Mouse (Mus musculus): ENCODE measurements around the gene Gm10295. TPM values are rescaled to one million over a fixed set of nuclear protein-coding genes. Genes with fewer than 3 reads are reported as not detected.

The Gm10295 gene
- polyA plus RNA-seq, 2 experiments = not detected

DNA sequence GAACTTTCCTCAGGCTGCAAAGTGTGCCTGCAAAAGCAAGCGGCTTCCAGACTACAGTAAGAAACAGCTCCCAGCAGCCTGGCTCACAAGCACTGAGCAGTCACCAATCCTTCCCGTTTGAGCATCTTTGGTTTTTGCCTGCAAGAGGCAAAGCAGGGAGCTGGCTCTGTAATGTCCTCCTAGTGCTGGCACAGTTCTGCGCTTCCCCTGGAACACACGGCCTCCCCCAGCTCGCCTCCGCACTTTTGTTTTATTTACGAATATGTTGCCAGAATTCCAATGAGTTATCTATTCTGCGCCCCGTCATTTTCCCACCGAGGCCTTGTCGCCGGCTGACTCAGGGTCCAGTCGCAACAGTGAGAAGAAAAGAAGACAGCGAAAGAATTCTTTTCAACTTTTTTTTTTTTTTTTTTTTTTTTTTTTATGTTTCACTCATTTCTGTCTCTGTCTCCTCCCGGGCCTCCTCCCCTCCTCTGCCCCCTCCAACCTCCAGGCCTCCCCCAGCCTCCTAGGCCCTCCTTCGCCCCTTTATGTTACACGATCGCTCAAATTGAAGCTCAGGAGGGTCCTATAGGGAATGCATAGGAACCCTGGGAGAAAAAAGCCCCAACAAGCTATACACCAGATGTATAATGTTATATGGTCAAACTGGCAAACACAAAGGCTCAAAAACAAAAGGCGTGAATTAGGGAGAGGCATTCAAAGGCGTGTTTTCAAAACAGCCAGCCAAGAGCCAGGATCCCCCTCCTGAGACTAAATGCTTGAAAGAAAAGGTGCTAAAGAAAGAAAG is 32.3 kb upstream of the Gm10295 start:
- Histone ChIP-seq H3K4me3 (ENCODE audit: insufficient read depth in 1 of 2, low read depth in 2 of 2, low read length in 2 of 2) (no peak overlapping the region), H3K9me3 (ENCODE audit: control insufficient read depth, low read length) (no peaks in the 10 kb centered on the region), H3K27ac (no peak overlapping the region), H3K4me2 (ENCODE audit: low read depth) (no peak overlapping the region), H3K27me3 (ENCODE audit: control insufficient read depth, insufficient read depth, low read length) (no peaks in the 10 kb centered on the region), H3K36me3 (replicated peaks; ENCODE audit: control insufficient read depth, insufficient read depth, low read depth) (no peaks in the 10 kb centered on the region), H3K9ac (replicated peaks) (no peak overlapping the region), H3K4me1 (replicated peaks; ENCODE audit: control insufficient read depth in 2 of 2, insufficient read depth in 2 of 2, low read length in 1 of 2) (peaks cover 4 to 21% of the 10 kb centered on the region in 2 experiments)
- ATAC-seq (ENCODE audit: insufficient read depth) (no peak), DNase-seq (ENCODE audit: low read depth in 3 of 3, low spot score in 3 of 3) (no peak)
- WGBS (ENCODE audit: insufficient replicate concordance) = 72% methylated on average over 20 of the region's 20 CpGs
- TF ChIP-seq CTCF (IDR thresholded peaks at IDR 0.05; ENCODE audit: low read depth) = no peak
- TF ChIP-seq EP300 (IDR thresholded peaks at IDR 0.05; ENCODE audit: low read depth) = no peak

DNA sequence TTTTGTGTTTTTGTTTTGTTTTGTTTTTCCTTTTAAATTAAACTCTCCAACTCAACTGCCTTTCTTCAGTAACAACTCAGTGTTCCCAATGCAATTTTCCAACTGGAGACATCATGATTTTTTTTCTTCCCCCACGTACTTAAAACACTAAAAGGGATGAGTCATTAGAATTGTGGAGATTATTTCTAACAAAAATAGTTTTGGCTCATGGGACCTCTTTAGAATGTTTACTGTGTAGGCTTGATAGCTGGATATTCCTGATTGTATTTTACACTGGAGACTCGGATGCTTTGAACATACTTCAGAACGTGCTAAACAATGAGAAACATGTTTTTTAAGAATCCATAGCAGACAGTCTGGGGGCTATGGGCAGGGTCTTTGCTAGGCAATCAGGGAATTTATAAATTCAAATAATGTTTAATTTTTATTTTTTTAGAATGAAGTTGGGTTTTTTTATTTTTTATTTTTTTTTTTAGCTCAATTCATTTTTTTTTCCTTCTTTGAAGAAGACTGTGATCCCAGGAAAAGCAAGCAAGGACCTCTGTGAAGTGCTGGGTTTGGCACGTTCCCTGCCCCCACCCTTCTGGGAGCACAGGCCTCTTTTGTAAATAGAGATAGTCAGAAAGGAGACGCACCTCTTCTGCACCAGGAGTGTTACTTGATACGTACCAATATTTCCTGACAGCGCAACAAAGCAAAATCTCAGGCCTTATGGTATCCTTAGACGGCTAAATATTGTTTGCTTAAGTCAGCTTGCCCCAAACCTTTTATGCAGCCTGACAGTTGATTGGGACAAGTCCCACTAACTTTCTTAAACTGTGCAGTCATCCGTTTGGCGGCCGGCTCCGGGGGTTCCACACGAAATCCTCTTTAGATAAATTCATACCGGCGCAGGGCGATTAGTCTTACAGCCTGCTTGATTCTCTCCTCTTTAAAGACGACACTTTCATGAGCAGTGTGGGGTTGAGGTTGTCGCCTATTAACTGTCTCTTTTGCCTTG is 28.8 kb upstream of the Gm10295 start:
- 36% methylated on average over 18 of the region's 18 CpGs for WGBS (ENCODE audit: insufficient replicate concordance)
- Histone ChIP-seq H3K4me3 (ENCODE audit: insufficient read depth in 1 of 2, low read depth in 2 of 2, low read length in 2 of 2) (no peak overlapping the region), H3K27ac (no peak overlapping the region), H3K9me3 (ENCODE audit: control insufficient read depth, low read length) (no peaks in the 10 kb centered on the region), H3K9ac (replicated peaks) (no peak overlapping the region), H3K4me2 (ENCODE audit: low read depth) (no peak overlapping the region), H3K4me1 (replicated peaks; ENCODE audit: control insufficient read depth in 2 of 2, insufficient read depth in 2 of 2, low read length in 1 of 2) (peaks cover 4 to 18% of the 10 kb centered on the region in 2 experiments), H3K27me3 (ENCODE audit: control insufficient read depth, insufficient read depth, low read length) (no peaks in the 10 kb centered on the region), H3K36me3 (replicated peaks; ENCODE audit: control insufficient read depth, insufficient read depth, low read depth) (no peaks in the 10 kb centered on the region)
- no peak for DNase-seq (ENCODE audit: low read depth in 3 of 3, low spot score in 3 of 3)
- ATAC-seq (ENCODE audit: insufficient read depth) = peak; percentile 45; the same call in 1 of the 2 replicates
- TF ChIP-seq EP300 (IDR thresholded peaks at IDR 0.05; ENCODE audit: low read depth) = no peak
- TF ChIP-seq CTCF (IDR thresholded peaks at IDR 0.05; ENCODE audit: low read depth) = no peak

DNA sequence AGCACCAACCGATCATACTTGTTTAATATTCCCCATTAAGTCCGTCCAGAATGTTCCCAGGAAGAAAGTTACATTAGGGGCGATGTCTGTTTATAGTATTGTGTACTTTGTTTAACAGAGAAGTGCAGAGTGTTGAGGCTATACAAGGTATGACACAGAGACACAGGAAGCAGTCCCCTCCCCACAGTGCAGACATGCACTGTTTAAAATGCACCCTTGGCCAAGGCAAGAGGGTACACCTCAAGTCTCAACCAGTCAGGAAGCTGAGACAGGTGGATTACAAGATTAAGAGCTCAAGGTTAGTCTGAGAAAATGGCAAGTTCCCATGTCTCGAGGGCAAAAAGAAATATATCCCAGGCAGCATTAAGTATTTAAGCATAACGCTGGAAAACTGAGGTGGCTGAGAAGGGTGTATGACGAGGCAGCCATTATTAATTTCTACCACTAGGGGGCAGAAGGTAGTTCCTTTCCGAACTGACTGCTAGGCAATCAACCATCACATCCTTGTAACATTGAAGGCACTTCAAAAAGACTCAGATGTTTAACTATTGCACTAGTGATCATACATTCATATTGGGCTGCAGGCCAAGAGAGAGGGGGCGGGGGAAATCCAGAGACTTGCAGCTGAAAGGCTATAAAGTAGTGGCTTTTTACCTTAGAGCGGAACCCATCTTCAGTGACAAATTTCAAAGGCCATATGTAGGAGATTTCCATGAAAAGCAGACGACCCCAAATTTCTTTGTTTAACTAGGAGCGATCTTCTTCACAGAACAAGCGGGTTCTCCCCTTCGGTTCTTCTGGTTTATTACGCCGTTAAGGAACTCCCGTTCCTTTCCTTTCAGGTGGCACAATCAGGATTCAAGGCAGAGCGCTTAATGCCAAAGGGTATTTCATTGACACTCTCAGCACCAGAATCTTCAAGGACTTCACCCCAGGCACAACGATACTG is 27.8 kb upstream of the Gm10295 start:
- Histone ChIP-seq H3K36me3 (replicated peaks; ENCODE audit: control insufficient read depth, insufficient read depth, low read depth) (no peaks in the 10 kb centered on the region), H3K4me2 (ENCODE audit: low read depth) (no peak overlapping the region), H3K9me3 (ENCODE audit: control insufficient read depth, low read length) (no peaks in the 10 kb centered on the region), H3K9ac (replicated peaks) (no peak overlapping the region), H3K4me1 (replicated peaks; ENCODE audit: control insufficient read depth in 2 of 2, insufficient read depth in 2 of 2, low read length in 1 of 2) (peaks cover 0 to 10% of the 10 kb centered on the region in 2 experiments; a peak in 3 of 4 replicates), H3K4me3 (ENCODE audit: insufficient read depth in 1 of 2, low read depth in 2 of 2, low read length in 2 of 2) (no peak overlapping the region), H3K27ac (no peak overlapping the region), H3K27me3 (ENCODE audit: control insufficient read depth, insufficient read depth, low read length) (no peaks in the 10 kb centered on the region)
- TF ChIP-seq EP300 (IDR thresholded peaks at IDR 0.05; ENCODE audit: low read depth) (no peak), CTCF (IDR thresholded peaks at IDR 0.05; ENCODE audit: low read depth) (peak; percentile 68)
- 59% methylated on average over 18 of the region's 18 CpGs for WGBS (ENCODE audit: insufficient replicate concordance)
- ATAC-seq (ENCODE audit: insufficient read depth) (peak; percentile 43; the same call in 1 of the 2 replicates), DNase-seq (ENCODE audit: low read depth in 3 of 3, low spot score in 3 of 3) (peak; percentile 12 to 33 (median 30))

DNA sequence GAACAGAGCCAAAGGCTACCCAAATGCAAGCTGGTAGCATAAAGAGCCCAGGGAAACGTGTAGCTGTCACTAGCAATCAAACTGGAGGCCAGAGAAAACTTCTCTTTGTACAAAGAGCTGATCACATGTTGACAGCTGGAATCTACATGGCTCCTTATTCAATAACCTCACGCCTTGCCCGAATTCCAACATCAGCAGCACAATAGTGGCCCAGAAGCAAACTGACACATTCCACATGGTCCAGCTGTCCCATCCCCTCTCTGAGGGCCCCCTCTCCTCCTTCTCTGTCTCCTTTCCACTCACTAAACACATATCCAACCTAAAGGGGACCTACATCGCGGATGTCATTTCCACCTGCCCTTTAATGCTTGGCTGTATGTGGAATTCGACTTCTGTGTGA is 26.7 kb upstream of the Gm10295 start:
- TF ChIP-seq CTCF (IDR thresholded peaks at IDR 0.05; ENCODE audit: low read depth) (no peak), EP300 (IDR thresholded peaks at IDR 0.05; ENCODE audit: low read depth) (no peak)
- Histone ChIP-seq H3K27me3 (ENCODE audit: control insufficient read depth, insufficient read depth, low read length) (no peaks in the 10 kb centered on the region), H3K4me3 (ENCODE audit: insufficient read depth in 1 of 2, low read depth in 2 of 2, low read length in 2 of 2) (no peak overlapping the region), H3K36me3 (replicated peaks; ENCODE audit: control insufficient read depth, insufficient read depth, low read depth) (no peaks in the 10 kb centered on the region), H3K4me2 (ENCODE audit: low read depth) (no peak overlapping the region), H3K9ac (replicated peaks) (no peak overlapping the region), H3K4me1 (replicated peaks; ENCODE audit: control insufficient read depth in 2 of 2, insufficient read depth in 2 of 2, low read length in 1 of 2) (peaks cover 0 to 10% of the 10 kb centered on the region in 2 experiments; a peak in 3 of 4 replicates), H3K27ac (no peak overlapping the region), H3K9me3 (ENCODE audit: control insufficient read depth, low read length) (no peaks in the 10 kb centered on the region)
- ATAC-seq (ENCODE audit: insufficient read depth) (no peak), DNase-seq (ENCODE audit: low read depth in 3 of 3, low spot score in 3 of 3) (no peak)
- WGBS (ENCODE audit: insufficient replicate concordance) = 60% methylated on average over 6 of the region's 6 CpGs

Data from liver, embryonic 14.5 days (tissue).